19 mouse cellular contexts compared by ENCODE assay signal in the genomic region with DNA sequence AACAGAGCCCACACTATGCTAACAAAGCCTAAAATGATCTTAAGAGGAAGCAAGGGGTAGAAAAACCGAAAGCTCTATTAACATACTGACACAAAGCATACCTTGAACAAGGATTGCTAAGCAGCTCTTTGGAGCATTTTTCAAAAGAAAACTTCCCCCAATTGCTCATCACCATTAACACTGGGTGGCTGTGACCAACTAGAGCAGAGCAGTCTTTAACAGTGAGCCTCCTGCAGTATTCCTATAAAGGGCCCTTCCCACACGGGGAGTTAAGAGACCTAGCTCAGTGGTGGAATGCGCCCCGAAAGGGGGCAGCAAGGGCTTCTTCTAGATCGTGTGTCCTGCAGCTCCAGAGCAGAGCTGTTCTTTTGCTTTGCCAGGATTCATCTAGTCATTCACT.
A peak's percentile ranks its signal among the peaks of the same experiment; 100 is the strongest.
DNase-seq lines count a peak whose midpoint lies in the region; ATAC-seq lines count a peak whose summit lies in the region.
"Had no signal": no experiment of that assay in that cellular context is flagged by ENCODE, and none has a peak within 500 bp of the region (broad histone marks: within the 10 kb centered on the region; RNA-seq: fewer than 3 reads in every experiment).

No protein-coding gene starts in this region.

- DNase-seq in hindbrain, embryonic 14.5 days (ENCODE audit: low spot score), result no peak
- peak; percentile 32 for DNase-seq in testis, postnatal 10 days (ENCODE audit: low spot score)
- no peak for DNase-seq in testis, postnatal 14 days (ENCODE audit: low spot score)
- no peak for DNase-seq in cerebellum, adult 18-20 months
- no peak for DNase-seq in lung, postnatal 14 days
- DNase-seq: adrenal gland, postnatal 25 days; cerebellum, postnatal 14 days; gastrocnemius, postnatal 14 days; heart, postnatal 14 days; kidney, postnatal 14 days; right cerebral cortex, postnatal 14 days; thymus, adult 18-20 months had no signal

- ATAC-seq in hindbrain, embryonic 15.5 days (ENCODE audit: low FRiP score, low read depth), result no peak
- ATAC-seq in hindbrain, embryonic 14.5 days (ENCODE audit: low FRiP score), result no peak
- no peak for ATAC-seq in midbrain, embryonic 12.5 days (ENCODE audit: low FRiP score, low read depth)
- ATAC-seq: intestine, embryonic 16.5 days had no signal

- no peak overlapping the region for H3K9ac ChIP-seq in hindbrain, embryonic 15.5 days
- no peak overlapping the region for H3K9ac ChIP-seq in hindbrain, embryonic 14.5 days
- no peak overlapping the region for H3K9ac ChIP-seq in midbrain, embryonic 12.5 days (replicated peaks)
- H3K9ac ChIP-seq: lung, embryonic 15.5 days had no signal

- no peaks in the 10 kb centered on the region for H3K9me3 ChIP-seq in hindbrain, embryonic 15.5 days
- no peaks in the 10 kb centered on the region for H3K9me3 ChIP-seq in hindbrain, embryonic 14.5 days (ENCODE audit: control insufficient read depth, low read length)
- H3K9me3 ChIP-seq in midbrain, embryonic 12.5 days, result no peaks in the 10 kb centered on the region
- H3K9me3 ChIP-seq: heart, embryonic 10.5 days; lung, embryonic 15.5 days had no signal

- H3K4me2 ChIP-seq in hindbrain, embryonic 15.5 days, result no peak overlapping the region
- H3K4me2 ChIP-seq in hindbrain, embryonic 14.5 days (replicated peaks), result no peak overlapping the region
- no peak overlapping the region; the same call in 1 of the 2 replicates for H3K4me2 ChIP-seq in midbrain, embryonic 12.5 days (replicated peaks)
- H3K4me2 ChIP-seq: liver, embryonic 11.5 days; lung, embryonic 15.5 days had no signal

- peaks cover 20% of the 10 kb centered on the region; the same call in 1 of the 2 replicates for H3K4me1 ChIP-seq in hindbrain, embryonic 15.5 days (replicated peaks)
- peaks cover 9% of the 10 kb centered on the region for H3K4me1 ChIP-seq in hindbrain, embryonic 14.5 days (replicated peaks; ENCODE audit: control insufficient read depth, insufficient read depth, low read length)
- peaks cover 29% of the 10 kb centered on the region for H3K4me1 ChIP-seq in midbrain, embryonic 12.5 days
- H3K4me1 ChIP-seq: lung, embryonic 15.5 days had no signal

- H3K27me3 ChIP-seq in hindbrain, embryonic 15.5 days, result no peaks in the 10 kb centered on the region
- H3K27me3 ChIP-seq in hindbrain, embryonic 14.5 days (ENCODE audit: control insufficient read depth, insufficient read depth, low read length), result no peaks in the 10 kb centered on the region
- H3K27me3 ChIP-seq in midbrain, embryonic 12.5 days, result no peaks in the 10 kb centered on the region

- H3K36me3 ChIP-seq in hindbrain, embryonic 15.5 days, result 0 out of 2 replicates have a peak, but pooled peaks cover 3% of the 10 kb centered on the region
- peaks cover 3% of the 10 kb centered on the region; the same call in 1 of the 2 replicates for H3K36me3 ChIP-seq in hindbrain, embryonic 14.5 days (replicated peaks; ENCODE audit: control insufficient read depth, insufficient read depth)
- no peaks in the 10 kb centered on the region for H3K36me3 ChIP-seq in midbrain, embryonic 12.5 days
- H3K36me3 ChIP-seq: lung, embryonic 15.5 days had no signal

- H3K4me3 ChIP-seq in hindbrain, embryonic 15.5 days, result no peak overlapping the region
- no peak overlapping the region for H3K4me3 ChIP-seq in hindbrain, embryonic 14.5 days (replicated peaks; ENCODE audit: low read length)
- no peak overlapping the region for H3K4me3 ChIP-seq in midbrain, embryonic 12.5 days
- H3K4me3 ChIP-seq: heart, embryonic 10.5 days; lung, embryonic 15.5 days; myocyte had no signal

- WGBS in hindbrain, embryonic 15.5 days, result 35% methylated on average over 5 of the region's 5 CpGs
- 27% methylated on average over 5 of the region's 5 CpGs for WGBS in hindbrain, embryonic 14.5 days
- WGBS in midbrain, embryonic 12.5 days, result 18% methylated on average over 5 of the region's 5 CpGs

- H3K27ac ChIP-seq in hindbrain, embryonic 15.5 days (replicated peaks), result peak overlapping the region; percentile 25; the same call in 1 of the 2 replicates
- H3K27ac ChIP-seq in hindbrain, embryonic 14.5 days, result no peak overlapping the region
- H3K27ac ChIP-seq in midbrain, embryonic 12.5 days (replicated peaks), result peak overlapping the region; percentile 56
- H3K27ac ChIP-seq: heart, embryonic 10.5 days; lung, embryonic 15.5 days had no signal
